Mouse (Mus musculus) retina, postnatal 1 day (tissue): ENCODE data around the gene Telo2.
A peak's percentile ranks its signal among the peaks of the same experiment; 100 is the strongest.
"Not testable (repeated sequence)": the region's sequence is repeated elsewhere in the genome, so short reads cannot be mapped to it uniquely, and the experiment has no call there.

ENCODE experiments used
- DNase-seq: peaks from one replicate; pipeline ENCODE4 v3.0.0-alpha.2; 2012

Telo2 gene

GRCm38 (mm10) chr17:25115664-25116432, at the start of gene Telo2:
Telo2 (minus strand) TSS chr17:25115967.
- peak; percentile 96 for DNase-seq

- no peak for DNase-seq
These were observed 49.0 kb upstream of the Telo2 start for GRCm38 (mm10) chr17:25164770-25165169.

- DNase-seq, result no peak
These were observed 47.6 kb upstream of the Telo2 start for GRCm38 (mm10) chr17:25163387-25163786.

GRCm38 (mm10) chr17:25162161-25162560, 46.4 kb upstream of the Telo2 start, which contains the start of gene Ccdc154:
Ccdc154 (plus strand) TSS chr17:25162461.
- DNase-seq, result no peak

- DNase-seq, result peak; percentile 19
These were observed 24.2 kb upstream of the Telo2 start for GRCm38 (mm10) chr17:25139960-25140359.

GRCm38 (mm10) chr17:25138803-25139202, 23.0 kb upstream of the Telo2 start:
- DNase-seq, result no peak

- no peak for DNase-seq
These were observed 19.9 kb upstream of the Telo2 start for GRCm38 (mm10) chr17:25135622-25136021.

GRCm38 (mm10) chr17:25133275-25133698, 17.5 kb upstream of the Telo2 start, which contains the start of gene Clcn7:
Clcn7 (plus strand) TSS chr17:25133391.
- DNase-seq, result peak; percentile 94

GRCm38 (mm10) chr17:25130060-25130459, 14.3 kb upstream of the Telo2 start:
- DNase-seq, result peak; percentile 9

- DNase-seq, result no peak
These were observed 11.9 kb upstream of the Telo2 start for GRCm38 (mm10) chr17:25127681-25128080.

GRCm38 (mm10) chr17:25127079-25127478, 11.3 kb upstream of the Telo2 start:
- peak; percentile 48 for DNase-seq

- DNase-seq, result not testable (repeated sequence)
These were observed 9.8 kb upstream of the Telo2 start for GRCm38 (mm10) chr17:25125442-25126060.

GRCm38 (mm10) chr17:25123979-25124378, 8.2 kb upstream of the Telo2 start:
- DNase-seq, result peak; percentile 33

- DNase-seq, result no peak
These were observed 4.6 kb upstream of the Telo2 start, which contains the start of gene Ptx4 for GRCm38 (mm10) chr17:25120406-25120805. Ptx4 (plus strand) TSS chr17:25120760.

GRCm38 (mm10) chr17:25117263-25117662, 1.5 kb upstream of the Telo2 start:
- no peak for DNase-seq

GRCm38 (mm10) chr17:25114908-25115645, 690 bp downstream of the Telo2 start:
- no peak for DNase-seq

- no peak for DNase-seq
These were observed 3.4 kb downstream of the Telo2 start for GRCm38 (mm10) chr17:25112423-25112810.

- DNase-seq, result no peak
These were observed 3.9 kb downstream of the Telo2 start for GRCm38 (mm10) chr17:25111739-25112422.

GRCm38 (mm10) chr17:25111220-25111619, 4.5 kb downstream of the Telo2 start:
- DNase-seq, result no peak

- DNase-seq, result no peak
These were observed 5.2 kb downstream of the Telo2 start for GRCm38 (mm10) chr17:25110590-25110989.

GRCm38 (mm10) chr17:25109578-25109977, 6.2 kb downstream of the Telo2 start:
- peak; percentile 67 for DNase-seq

- no peak for DNase-seq
These were observed 8.0 kb downstream of the Telo2 start for GRCm38 (mm10) chr17:25107786-25108185.

- DNase-seq, result no peak
These were observed 14.4 kb downstream of the Telo2 start for GRCm38 (mm10) chr17:25101338-25101737.
